Mouse (Mus musculus): ENCODE measurements around the gene Chmp4b. TPM values are rescaled to one million over a fixed set of nuclear protein-coding genes. Genes with fewer than 3 reads are reported as not detected.

Gene Chmp4b
- polyA plus RNA-seq, 1 experiment from 2014 or later, result 11.9 TPM

- H3K36me3 ChIP-seq (replicated peaks; ENCODE audit: insufficient read depth, low read length), result 0 out of 2 replicates have a peak, but pooled peaks cover 2% of the 10 kb centered on the region
- no peak for ATAC-seq
- no peak overlapping the region for H3K27ac ChIP-seq (ENCODE audit: low read depth)
- TF ChIP-seq CTCF (IDR thresholded peaks at IDR 0.05; ENCODE audit: low read depth) (no peak), EP300 (IDR thresholded peaks at IDR 0.05; ENCODE audit: low read depth) (no peak)
- H3K9ac ChIP-seq (replicated peaks), result no peak overlapping the region
- H3K4me2 ChIP-seq (ENCODE audit: low read depth, low read length), result no peak overlapping the region
- H3K4me1 ChIP-seq (ENCODE audit: insufficient read depth), result no peaks in the 10 kb centered on the region
- 83% methylated on average over 3 of the region's 3 CpGs for WGBS (ENCODE audit: insufficient replicate concordance)
- DNase-seq, result no peak
- no peak overlapping the region for H3K4me3 ChIP-seq (ENCODE audit: low read depth, low read length)
- no peaks in the 10 kb centered on the region for H3K9me3 ChIP-seq (ENCODE audit: low read length)
- no peaks in the 10 kb centered on the region for H3K27me3 ChIP-seq (ENCODE audit: insufficient read depth, low read length)
Observed at GRCm38 (mm10) chr2:154650404-154650803, 1.1 kb upstream of the Chmp4b start.

- Histone ChIP-seq H3K27ac (ENCODE audit: low read depth) (no peak overlapping the region), H3K9me3 (ENCODE audit: low read length) (no peaks in the 10 kb centered on the region), H3K9ac (replicated peaks) (no peak overlapping the region), H3K27me3 (ENCODE audit: insufficient read depth, low read length) (no peaks in the 10 kb centered on the region), H3K4me3 (ENCODE audit: low read depth, low read length) (no peak overlapping the region), H3K4me2 (ENCODE audit: low read depth, low read length) (no peak overlapping the region), H3K4me1 (ENCODE audit: insufficient read depth) (peaks cover 23% of the 10 kb centered on the region), H3K36me3 (replicated peaks; ENCODE audit: insufficient read depth, low read length) (no peaks in the 10 kb centered on the region)
- DNase-seq (no peak), ATAC-seq (no peak)
- TF ChIP-seq EP300 (IDR thresholded peaks at IDR 0.05; ENCODE audit: low read depth) (no peak), CTCF (IDR thresholded peaks at IDR 0.05; ENCODE audit: low read depth) (no peak)
- WGBS (ENCODE audit: insufficient replicate concordance), result 92% methylated on average over 12 of the region's 12 CpGs
Observed at GRCm38 (mm10) chr2:154654976-154655375, 3.5 kb downstream of the Chmp4b start.

- H3K27me3 ChIP-seq (ENCODE audit: insufficient read depth, low read length), result no peaks in the 10 kb centered on the region
- H3K36me3 ChIP-seq (replicated peaks; ENCODE audit: insufficient read depth, low read length), result peaks cover 8% of the 10 kb centered on the region
- H3K4me3 ChIP-seq (ENCODE audit: low read depth, low read length), result no peak overlapping the region
- no peak for TF ChIP-seq CTCF (IDR thresholded peaks at IDR 0.05; ENCODE audit: low read depth)
- no peak for TF ChIP-seq EP300 (IDR thresholded peaks at IDR 0.05; ENCODE audit: low read depth)
- DNase-seq (no peak), ATAC-seq (no peak)
- peak overlapping the region; percentile 78; the same call in 1 of the 2 replicates for H3K4me2 ChIP-seq (ENCODE audit: low read depth, low read length)
- no peak overlapping the region for H3K9ac ChIP-seq (replicated peaks)
- 43% methylated on average over 2 of the region's 2 CpGs for WGBS (ENCODE audit: insufficient replicate concordance)
- H3K9me3 ChIP-seq (ENCODE audit: low read length), result no peaks in the 10 kb centered on the region
- peak overlapping the region; percentile 0 for H3K27ac ChIP-seq (ENCODE audit: low read depth)
- H3K4me1 ChIP-seq (ENCODE audit: insufficient read depth), result peaks cover 23% of the 10 kb centered on the region
Observed at GRCm38 (mm10) chr2:154655878-154656414, 4.4 kb downstream of the Chmp4b start.

- TF ChIP-seq CTCF (IDR thresholded peaks at IDR 0.05; ENCODE audit: low read depth), result no peak
- Histone ChIP-seq H3K4me1 (ENCODE audit: insufficient read depth) (peaks cover 23% of the 10 kb centered on the region), H3K4me3 (ENCODE audit: low read depth, low read length) (peak overlapping the region; percentile 98), H3K27ac (ENCODE audit: low read depth) (peak overlapping the region; percentile 96), H3K9me3 (ENCODE audit: low read length) (no peaks in the 10 kb centered on the region), H3K4me2 (ENCODE audit: low read depth, low read length) (peak overlapping the region; percentile 78), H3K36me3 (replicated peaks; ENCODE audit: insufficient read depth, low read length) (peaks cover 14% of the 10 kb centered on the region), H3K9ac (replicated peaks) (peak overlapping the region; percentile 98), H3K27me3 (ENCODE audit: insufficient read depth, low read length) (no peaks in the 10 kb centered on the region)
- ATAC-seq (peak; percentile 99), DNase-seq (peak; percentile 97)
- under 1% methylated on average over 65 of the region's 67 CpGs for WGBS (ENCODE audit: insufficient replicate concordance)
Observed at GRCm38 (mm10) chr2:154656710-154657485, 5.4 kb downstream of the Chmp4b start.

GRCm38 (mm10) chr2:154657486-154658237 is 6.2 kb downstream of the Chmp4b start:
- WGBS (ENCODE audit: insufficient replicate concordance), result 1% methylated on average over 12 of the region's 12 CpGs

GRCm38 (mm10) chr2:154659070-154659469 is 7.6 kb downstream of the Chmp4b start:
- peak overlapping the region; percentile 98 for H3K4me3 ChIP-seq (ENCODE audit: low read depth, low read length)
- ATAC-seq (no peak), DNase-seq (no peak)
- peaks cover 23% of the 10 kb centered on the region for H3K4me1 ChIP-seq (ENCODE audit: insufficient read depth)
- H3K4me2 ChIP-seq (ENCODE audit: low read depth, low read length), result peak overlapping the region; percentile 78
- TF ChIP-seq EP300 (IDR thresholded peaks at IDR 0.05; ENCODE audit: low read depth) (no peak), CTCF (IDR thresholded peaks at IDR 0.05; ENCODE audit: low read depth) (no peak)
- H3K36me3 ChIP-seq (replicated peaks; ENCODE audit: insufficient read depth, low read length), result peaks cover 19% of the 10 kb centered on the region
- H3K27me3 ChIP-seq (ENCODE audit: insufficient read depth, low read length), result no peaks in the 10 kb centered on the region
- WGBS (ENCODE audit: insufficient replicate concordance), result 79% methylated on average over 4 of the region's 4 CpGs
- no peaks in the 10 kb centered on the region for H3K9me3 ChIP-seq (ENCODE audit: low read length)
- peak overlapping the region; percentile 96 for H3K27ac ChIP-seq (ENCODE audit: low read depth)
- H3K9ac ChIP-seq (replicated peaks), result peak overlapping the region; percentile 98; the same call in 1 of the 2 replicates

More at GRCm38 (mm10) chr2:154657486-154658237, 6.2 kb downstream of the Chmp4b start:
- Histone ChIP-seq H3K27me3 (ENCODE audit: insufficient read depth, low read length) (no peaks in the 10 kb centered on the region), H3K4me3 (ENCODE audit: low read depth, low read length) (peak overlapping the region; percentile 98), H3K4me2 (ENCODE audit: low read depth, low read length) (peak overlapping the region; percentile 78), H3K36me3 (replicated peaks; ENCODE audit: insufficient read depth, low read length) (peaks cover 14% of the 10 kb centered on the region), H3K4me1 (ENCODE audit: insufficient read depth) (peaks cover 23% of the 10 kb centered on the region), H3K9me3 (ENCODE audit: low read length) (no peaks in the 10 kb centered on the region), H3K9ac (replicated peaks) (peak overlapping the region; percentile 98), H3K27ac (ENCODE audit: low read depth) (peak overlapping the region; percentile 96)
- DNase-seq (peak; percentile 66), ATAC-seq (peak; percentile 32)
- TF ChIP-seq EP300 (IDR thresholded peaks at IDR 0.05; ENCODE audit: low read depth) (peak; percentile 54), CTCF (IDR thresholded peaks at IDR 0.05; ENCODE audit: low read depth) (no peak)

Data from liver, postnatal 0 days (tissue).